Mouse (Mus musculus): ENCODE results near the gene Mvb12b. TPM values are rescaled to one million over a fixed set of nuclear protein-coding genes. Genes with fewer than 3 reads are reported as not detected.

The Mvb12b gene
- polyA plus RNA-seq, 1 experiment from 2014 or later, result 14.0 TPM

- Histone ChIP-seq H3K4me3 (ENCODE audit: low read depth, low read length) (no peak overlapping the region), H3K36me3 (ENCODE audit: control insufficient read depth, insufficient read depth, low read length) (peaks cover 20% of the 10 kb centered on the region), H3K9me3 (ENCODE audit: control insufficient read depth, low read length) (0 out of 2 replicates have a peak, but pooled peaks cover 3% of the 10 kb centered on the region), H3K27ac (ENCODE audit: low read depth) (peak overlapping the region; percentile 52; the same call in 1 of the 2 replicates), H3K9ac (ENCODE audit: low read length) (no peak overlapping the region), H3K27me3 (replicated peaks; ENCODE audit: control insufficient read depth, insufficient read depth, low read length) (no peaks in the 10 kb centered on the region), H3K4me2 (ENCODE audit: low read length) (0 out of 2 replicates have a peak overlapping the region, but pooled peaks have one; percentile 0), H3K4me1 (replicated peaks; ENCODE audit: control insufficient read depth, insufficient read depth, low read length) (peaks cover 44% of the 10 kb centered on the region)
- no peak for DNase-seq (ENCODE audit: low spot score)
- ATAC-seq (replicated peaks; ENCODE audit: low FRiP score, low TSS enrichment, low read depth), result no peak
- WGBS, result 84% methylated on average over 4 of the region's 4 CpGs
Observed at GRCm38 (mm10) chr2:33871181-33871520, 16.6 kb downstream of the Mvb12b start.

DNA sequence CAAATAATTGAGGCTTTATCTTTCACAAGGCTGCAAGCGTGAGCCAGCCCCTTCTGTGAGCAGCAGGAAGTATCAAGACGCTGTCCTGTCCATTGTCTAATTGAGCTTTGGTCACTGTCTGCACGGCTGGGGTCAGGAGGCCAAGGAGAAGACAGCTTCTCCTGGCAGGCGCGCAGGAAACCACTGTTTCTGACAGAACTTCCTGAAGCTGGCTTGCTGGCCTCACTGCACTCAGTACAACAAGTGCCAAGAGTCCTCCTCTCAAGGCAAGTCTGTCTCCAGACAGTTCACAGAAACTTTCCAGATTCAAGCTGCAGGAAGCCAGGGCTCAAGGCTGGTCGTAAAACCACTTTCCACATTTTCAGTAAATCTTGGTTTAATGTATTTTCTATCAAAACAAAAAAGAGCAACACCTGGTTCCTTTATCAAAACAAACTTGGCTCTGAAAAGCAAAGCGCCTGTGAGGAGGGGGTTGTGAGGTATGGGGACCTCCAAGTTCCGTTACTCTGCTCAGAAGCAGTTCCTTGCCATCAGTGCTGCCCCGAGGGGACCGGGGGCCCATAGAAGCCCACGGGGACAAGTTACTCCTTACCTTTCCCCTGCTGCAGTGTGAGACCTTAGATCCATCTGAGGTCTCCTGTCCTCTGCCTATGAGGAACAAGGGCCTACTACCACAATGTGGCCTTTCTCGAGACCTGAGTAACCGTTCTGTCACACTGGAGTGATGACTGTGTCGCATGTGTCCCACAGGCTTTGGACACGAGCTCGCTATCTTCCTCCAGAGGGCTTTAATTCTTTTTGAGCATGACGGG lies 17.2 kb downstream of the Mvb12b start:
- ATAC-seq (replicated peaks; ENCODE audit: low FRiP score, low TSS enrichment, low read depth) (no peak), DNase-seq (ENCODE audit: low spot score) (peak; percentile 61)
- Histone ChIP-seq H3K9me3 (ENCODE audit: control insufficient read depth, low read length) (0 out of 2 replicates have a peak, but pooled peaks cover 3% of the 10 kb centered on the region), H3K4me2 (ENCODE audit: low read length) (0 out of 2 replicates have a peak overlapping the region, but pooled peaks have one; percentile 0), H3K36me3 (ENCODE audit: control insufficient read depth, insufficient read depth, low read length) (peaks cover 20% of the 10 kb centered on the region), H3K27ac (ENCODE audit: low read depth) (peak overlapping the region; percentile 52; the same call in 1 of the 2 replicates), H3K4me1 (replicated peaks; ENCODE audit: control insufficient read depth, insufficient read depth, low read length) (peaks cover 41% of the 10 kb centered on the region), H3K9ac (ENCODE audit: low read length) (no peak overlapping the region), H3K4me3 (ENCODE audit: low read depth, low read length) (no peak overlapping the region), H3K27me3 (replicated peaks; ENCODE audit: control insufficient read depth, insufficient read depth, low read length) (no peaks in the 10 kb centered on the region)
- WGBS, result 42% methylated on average over 17 of the region's 17 CpGs

- peaks cover 20% of the 10 kb centered on the region for H3K36me3 ChIP-seq (ENCODE audit: control insufficient read depth, insufficient read depth, low read length)
- H3K9ac ChIP-seq (ENCODE audit: low read length), result no peak overlapping the region
- ATAC-seq (replicated peaks; ENCODE audit: low FRiP score, low TSS enrichment, low read depth), result no peak
- no peak for DNase-seq (ENCODE audit: low spot score)
- H3K4me2 ChIP-seq (ENCODE audit: low read length), result no peak overlapping the region
- H3K4me1 ChIP-seq (replicated peaks; ENCODE audit: control insufficient read depth, insufficient read depth, low read length), result peaks cover 34% of the 10 kb centered on the region
- 0 out of 2 replicates have a peak, but pooled peaks cover 3% of the 10 kb centered on the region for H3K9me3 ChIP-seq (ENCODE audit: control insufficient read depth, low read length)
- 66% methylated on average over 10 of the region's 10 CpGs for WGBS
- no peaks in the 10 kb centered on the region for H3K27me3 ChIP-seq (replicated peaks; ENCODE audit: control insufficient read depth, insufficient read depth, low read length)
- 0 out of 2 replicates have a peak overlapping the region, but pooled peaks have one; percentile 20 for H3K27ac ChIP-seq (ENCODE audit: low read depth)
- H3K4me3 ChIP-seq (ENCODE audit: low read depth, low read length), result no peak overlapping the region
Observed at GRCm38 (mm10) chr2:33869689-33870343, 17.9 kb downstream of the Mvb12b start.

- Histone ChIP-seq H3K36me3 (ENCODE audit: control insufficient read depth, insufficient read depth, low read length) (peaks cover 20% of the 10 kb centered on the region), H3K9ac (ENCODE audit: low read length) (no peak overlapping the region), H3K9me3 (ENCODE audit: control insufficient read depth, low read length) (0 out of 2 replicates have a peak, but pooled peaks cover 3% of the 10 kb centered on the region), H3K27me3 (replicated peaks; ENCODE audit: control insufficient read depth, insufficient read depth, low read length) (no peaks in the 10 kb centered on the region), H3K4me3 (ENCODE audit: low read depth, low read length) (no peak overlapping the region), H3K27ac (ENCODE audit: low read depth) (no peak overlapping the region), H3K4me1 (replicated peaks; ENCODE audit: control insufficient read depth, insufficient read depth, low read length) (peaks cover 28% of the 10 kb centered on the region), H3K4me2 (ENCODE audit: low read length) (no peak overlapping the region)
- DNase-seq (ENCODE audit: low spot score) (no peak), ATAC-seq (replicated peaks; ENCODE audit: low FRiP score, low TSS enrichment, low read depth) (no peak)
- WGBS, result 61% methylated on average over 5 of the region's 5 CpGs
Observed at GRCm38 (mm10) chr2:33868996-33869688, 18.6 kb downstream of the Mvb12b start.

DNA sequence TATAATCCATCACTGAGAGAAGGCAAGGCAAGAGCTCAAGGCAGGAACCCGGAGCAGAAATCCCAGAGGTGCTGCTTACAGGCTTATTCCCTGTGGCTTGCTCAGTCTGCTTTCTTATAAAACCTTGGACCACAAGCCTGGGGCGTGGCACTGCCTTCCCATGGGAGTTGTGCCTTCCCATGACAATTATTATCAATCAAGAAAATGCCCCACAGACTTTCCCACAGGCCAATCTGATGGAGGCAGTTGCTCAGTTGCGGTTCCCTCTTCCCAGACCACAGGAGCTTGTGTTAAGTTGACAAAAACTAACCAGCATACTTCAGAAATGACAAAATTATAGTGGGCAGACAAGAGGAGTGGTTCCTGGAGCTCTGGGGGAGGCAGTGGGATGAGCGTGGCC lies 19.4 kb downstream of the Mvb12b start:
- no peaks in the 10 kb centered on the region for H3K27me3 ChIP-seq (replicated peaks; ENCODE audit: control insufficient read depth, insufficient read depth, low read length)
- H3K9me3 ChIP-seq (ENCODE audit: control insufficient read depth, low read length), result 0 out of 2 replicates have a peak, but pooled peaks cover 3% of the 10 kb centered on the region
- no peak overlapping the region for H3K4me2 ChIP-seq (ENCODE audit: low read length)
- peaks cover 23% of the 10 kb centered on the region for H3K4me1 ChIP-seq (replicated peaks; ENCODE audit: control insufficient read depth, insufficient read depth, low read length)
- H3K9ac ChIP-seq (ENCODE audit: low read length), result no peak overlapping the region
- no peak overlapping the region for H3K4me3 ChIP-seq (ENCODE audit: low read depth, low read length)
- no peak for ATAC-seq (replicated peaks; ENCODE audit: low FRiP score, low TSS enrichment, low read depth)
- H3K36me3 ChIP-seq (ENCODE audit: control insufficient read depth, insufficient read depth, low read length), result peaks cover 15% of the 10 kb centered on the region
- DNase-seq (ENCODE audit: low spot score), result no peak
- WGBS, result 84% methylated on average over 4 of the region's 4 CpGs
- H3K27ac ChIP-seq (ENCODE audit: low read depth), result no peak overlapping the region

GRCm38 (mm10) chr2:33856746-33857145 lies 31.0 kb downstream of the Mvb12b start:
- Histone ChIP-seq H3K9ac (ENCODE audit: low read length) (no peak overlapping the region), H3K27ac (ENCODE audit: low read depth) (no peak overlapping the region), H3K4me3 (ENCODE audit: low read depth, low read length) (no peak overlapping the region), H3K9me3 (ENCODE audit: control insufficient read depth, low read length) (no peaks in the 10 kb centered on the region), H3K4me2 (ENCODE audit: low read length) (no peak overlapping the region), H3K4me1 (replicated peaks; ENCODE audit: control insufficient read depth, insufficient read depth, low read length) (no peaks in the 10 kb centered on the region), H3K36me3 (ENCODE audit: control insufficient read depth, insufficient read depth, low read length) (no peaks in the 10 kb centered on the region), H3K27me3 (replicated peaks; ENCODE audit: control insufficient read depth, insufficient read depth, low read length) (no peaks in the 10 kb centered on the region)
- WGBS, result 63% methylated on average over 2 of the region's 2 CpGs
- ATAC-seq (replicated peaks; ENCODE audit: low FRiP score, low TSS enrichment, low read depth), result no peak
- no peak for DNase-seq (ENCODE audit: low spot score)

DNA sequence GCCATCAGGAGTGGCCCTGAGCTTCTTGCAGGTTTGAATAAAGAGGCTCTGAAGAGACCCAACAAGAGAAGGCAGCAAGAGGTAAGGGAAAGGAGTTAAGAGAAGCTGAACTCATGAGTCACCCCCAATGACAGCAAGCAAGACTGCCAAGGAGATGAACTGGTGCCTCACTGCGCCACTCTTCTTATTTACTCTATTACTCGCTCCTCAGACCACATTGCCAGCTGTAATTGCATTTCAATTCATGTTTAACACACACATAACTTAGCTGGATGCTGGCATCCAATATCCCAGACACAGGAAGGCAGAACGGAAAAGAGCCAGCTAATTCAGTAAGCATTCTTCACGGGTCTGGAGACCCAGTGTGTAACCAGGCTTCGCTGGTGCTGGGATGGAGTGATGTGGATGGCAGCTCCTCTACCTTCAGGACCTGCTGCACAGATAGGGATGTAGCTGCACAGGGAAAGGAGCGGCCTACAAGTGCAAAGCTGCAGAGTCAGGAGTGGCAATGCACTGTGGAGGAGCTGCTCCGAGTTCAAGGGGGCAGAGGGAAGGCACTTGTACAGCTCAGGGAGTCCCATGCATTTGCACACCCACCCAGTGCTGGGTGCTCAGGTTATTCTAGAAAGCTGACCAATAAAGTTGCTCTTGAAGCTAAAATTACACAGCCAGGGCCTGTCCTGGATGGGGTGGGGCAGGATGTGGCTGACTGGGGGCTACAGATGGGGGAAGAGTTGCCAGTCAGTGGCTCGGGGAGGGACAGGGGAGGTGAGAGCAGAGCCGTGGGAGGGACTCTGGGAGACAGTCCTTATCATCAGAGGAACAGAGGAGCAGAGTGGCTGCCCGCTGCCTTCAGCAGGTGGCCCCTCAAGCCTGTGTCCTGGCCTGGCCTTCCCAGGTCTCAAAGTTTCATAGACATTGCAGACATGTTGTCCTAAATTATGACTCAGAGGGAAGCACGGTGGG lies 34.5 kb downstream of the Mvb12b start:
- Histone ChIP-seq H3K9me3 (ENCODE audit: control insufficient read depth, low read length) (no peaks in the 10 kb centered on the region), H3K4me2 (ENCODE audit: low read length) (no peak overlapping the region), H3K36me3 (ENCODE audit: control insufficient read depth, insufficient read depth, low read length) (no peaks in the 10 kb centered on the region), H3K4me1 (replicated peaks; ENCODE audit: control insufficient read depth, insufficient read depth, low read length) (0 out of 2 replicates have a peak, but pooled peaks cover 2% of the 10 kb centered on the region), H3K9ac (ENCODE audit: low read length) (no peak overlapping the region), H3K27ac (ENCODE audit: low read depth) (no peak overlapping the region), H3K4me3 (ENCODE audit: low read depth, low read length) (no peak overlapping the region), H3K27me3 (replicated peaks; ENCODE audit: control insufficient read depth, insufficient read depth, low read length) (no peaks in the 10 kb centered on the region)
- ATAC-seq (replicated peaks; ENCODE audit: low FRiP score, low TSS enrichment, low read depth), result no peak
- WGBS, result 66% methylated on average over 11 of the region's 11 CpGs
- DNase-seq (ENCODE audit: low spot score), result no peak
